Mouse (Mus musculus) limb, embryonic 11.5 days (tissue): ENCODE data around the gene Terb1. TPM values are rescaled to one million over a fixed set of nuclear protein-coding genes. Genes with fewer than 3 reads are reported as not detected.

Experiments used
- ATAC-seq: fragments of 200-750 bp; cut with Nextera tagmentation; 2 replicates; pipeline ENCODE4 v1.8.0; 2017; ENCODE audit warnings: low read depth; ENCODE audit not compliant: insufficient number of reproducible peaks, low FRiP score, low TSS enrichment
- DNase-seq: peaks from one replicate; pipeline ENCODE4 v3.0.0-alpha.2; 2015; ENCODE audit warnings: low spot score
- H3K27ac ChIP-seq: fragments of 300-500 bp; sonication (generic); replicated peaks from 2 replicates; pipeline ENCODE4 v1.5.1; 2014; ENCODE audit warnings: low read depth, mild to moderate bottlenecking, low read length
- H3K27me3 ChIP-seq: fragments of 300-500 bp; sonication (generic); 2 replicates; pipeline ENCODE4 v1.6.1; 2014; ENCODE audit warnings: mild to moderate bottlenecking, low read length, mixed read lengths; ENCODE audit not compliant: control insufficient read depth, insufficient read depth
- H3K36me3 ChIP-seq: fragments of 300-500 bp; sonication (generic); 2 replicates; pipeline ENCODE4 v1.6.1; 2014; ENCODE audit warnings: mild to moderate bottlenecking, low read length, moderate library complexity, mixed read lengths; ENCODE audit not compliant: control insufficient read depth, insufficient read depth
- H3K4me1 ChIP-seq: fragments of 300-500 bp; sonication (generic); 2 replicates; pipeline ENCODE4 v1.6.1; 2014; ENCODE audit warnings: low read length, mixed read lengths; ENCODE audit not compliant: control insufficient read depth, insufficient read depth
- H3K4me2 ChIP-seq: fragments of 300-500 bp; sonication (generic); 2 replicates; pipeline ENCODE4 v1.6.1; 2014; ENCODE audit warnings: low read depth, mild to moderate bottlenecking, moderate library complexity; ENCODE audit not compliant: severe bottlenecking
- H3K4me3 ChIP-seq: fragments of 300-500 bp; sonication (generic); 2 replicates; pipeline ENCODE4 v1.5.1; 2014; ENCODE audit warnings: low read depth, low read length
- H3K9ac ChIP-seq: fragments of 300-500 bp; sonication (generic); 2 replicates; pipeline ENCODE4 v1.6.1; 2014; ENCODE audit warnings: mild to moderate bottlenecking, low read length
- H3K9me3 ChIP-seq: fragments of 300-500 bp; sonication (generic); 2 replicates; pipeline ENCODE4 v1.6.1; 2016; ENCODE audit warnings: low read length; ENCODE audit not compliant: control insufficient read depth
- WGBS: fragments of 180-500 bp; shearing (Covaris S2); extraction: QIAGEN DNeasy Blood & Tissue Kit; methylation state at CpG from one replicate; pipeline ENCODE4 v1.1.7; 2014; 5-methylcytosine and 5-hydroxymethylcytosine counted together
- polyA plus RNA-seq: library from polyadenylated mRNA; unstranded; fragments of >200 nt; fragmentation: Nextera tagmentation; extraction: Ambion mirVana; gene quantifications from 2 replicates; pipeline ENCODE4 v1.2.1, GENCODE M21; 2014

Terb1 gene
- polyA plus RNA-seq, 1 experiment from 2014 or later: 0.24 TPM

DNA sequence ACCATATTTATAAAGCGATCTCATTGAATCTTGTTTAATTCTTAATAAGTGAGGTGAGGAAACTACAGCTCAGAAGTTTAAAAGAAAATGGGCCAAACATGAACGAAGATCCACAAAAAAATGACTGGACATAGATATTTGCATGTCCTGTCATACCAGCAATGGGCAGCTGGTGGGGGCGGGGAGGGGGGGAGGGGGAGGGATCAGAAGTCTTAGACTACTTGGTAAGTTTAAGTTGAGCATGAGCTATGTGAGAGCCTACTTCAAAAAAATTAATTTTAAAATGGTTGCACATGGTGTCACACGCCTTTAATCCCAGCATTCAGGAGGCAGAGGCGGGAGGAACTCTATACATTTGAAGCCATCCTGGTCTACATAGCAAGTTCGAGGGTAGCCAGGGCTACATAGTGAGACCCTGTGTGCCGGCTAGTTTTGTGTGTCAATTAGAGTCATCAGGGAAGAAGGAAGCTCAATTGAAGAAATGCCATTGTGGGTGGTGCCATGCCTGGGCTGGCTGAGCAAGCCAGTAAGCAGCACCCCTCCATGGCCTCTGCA, 66.5 kb downstream of the Terb1 start:
- no peak for DNase-seq
- Histone ChIP-seq H3K27ac (no peak overlapping the region), H3K4me3 (peak overlapping the region; percentile 95), H3K9ac (no peak overlapping the region; the same call in 1 of the 2 replicates), H3K36me3 (peaks cover 11% of the 10 kb centered on the region; the same call in 1 of the 2 replicates), H3K4me1 (peaks cover 9% of the 10 kb centered on the region; the same call in 1 of the 2 replicates), H3K9me3 (no peaks in the 10 kb centered on the region), H3K4me2 (no peak overlapping the region), H3K27me3 (no peaks in the 10 kb centered on the region)
- ATAC-seq: peak; percentile 19; the same call in 1 of the 2 replicates
- WGBS: 62% methylated on average over 7 of the region's 7 CpGs

DNA sequence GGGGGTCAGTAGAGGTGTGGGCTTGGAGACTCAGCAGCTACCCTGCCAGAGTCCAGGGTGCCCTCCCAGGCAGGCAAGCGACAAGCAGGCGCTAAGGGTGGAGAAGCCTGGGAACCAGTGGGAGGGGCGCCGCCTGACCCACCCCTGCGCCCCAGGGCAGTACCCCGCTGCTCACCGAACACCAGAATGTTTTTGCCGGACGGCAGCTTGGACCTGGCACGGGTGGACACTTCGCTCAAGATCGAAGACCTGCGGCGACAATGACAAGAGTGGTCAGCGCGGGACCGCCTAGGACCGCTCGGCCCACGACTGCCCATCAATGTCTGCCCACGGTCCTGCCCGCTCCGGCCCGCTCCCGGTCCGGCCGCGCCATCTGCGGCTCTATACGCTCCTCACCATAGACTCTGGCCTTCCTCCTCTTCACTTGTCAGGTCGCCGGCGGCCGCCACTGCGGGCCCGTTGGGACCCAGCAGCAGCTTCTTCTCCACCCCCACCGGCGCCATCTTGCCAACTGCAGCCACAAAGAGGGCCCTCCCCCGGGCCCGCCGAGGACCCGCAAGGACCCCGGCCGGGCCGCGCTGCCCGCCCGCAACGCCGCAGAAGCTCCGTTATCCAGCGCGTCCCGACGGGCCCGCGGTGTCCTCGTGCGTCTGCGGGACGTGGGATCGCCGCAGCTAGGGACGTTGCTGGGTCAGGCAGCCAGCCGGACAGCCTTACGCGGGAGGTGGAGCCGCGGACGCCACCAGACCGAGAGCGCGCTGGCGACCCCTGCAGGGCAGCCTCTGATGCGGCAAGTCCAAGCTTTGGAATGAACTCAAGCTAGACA, 67.2 kb downstream of the Terb1 start, which contains the start of gene Dync1li2:
Dync1li2 (minus strand) TSS at position 749 of the 826 bp plus-strand sequence.
- Histone ChIP-seq H3K36me3 (peaks cover 15% of the 10 kb centered on the region), H3K4me1 (peaks cover 9% of the 10 kb centered on the region; the same call in 1 of the 2 replicates), H3K9me3 (no peaks in the 10 kb centered on the region), H3K27ac (peak within 1 kb of the TSS; percentile 71; the same call in 1 of the 2 replicates), H3K9ac (peak within 1 kb of the TSS; percentile 94), H3K27me3 (no peaks in the 10 kb centered on the region), H3K4me3 (peak within 1 kb of the TSS; percentile 95), H3K4me2 (peak within 1 kb of the TSS; percentile 89)
- DNase-seq: peak; percentile 97
- ATAC-seq: peak; percentile 89
- WGBS: under 1% methylated on average over 75 of the region's 75 CpGs

GRCm38 (mm10) chr8:104441613-104442012, 68.1 kb downstream of the Terb1 start:
- WGBS: 70% methylated on average over 7 of the region's 7 CpGs
- DNase-seq: peak; percentile 18
- peak overlapping the region; percentile 94 for H3K9ac ChIP-seq
- H3K4me1 ChIP-seq: peaks cover 9% of the 10 kb centered on the region; the same call in 1 of the 2 replicates
- no peaks in the 10 kb centered on the region for H3K9me3 ChIP-seq
- peak overlapping the region; percentile 89 for H3K4me2 ChIP-seq
- no peak for ATAC-seq
- no peaks in the 10 kb centered on the region for H3K27me3 ChIP-seq
- H3K4me3 ChIP-seq: peak overlapping the region; percentile 95
- peaks cover 19% of the 10 kb centered on the region for H3K36me3 ChIP-seq
- H3K27ac ChIP-seq: no peak overlapping the region

DNA sequence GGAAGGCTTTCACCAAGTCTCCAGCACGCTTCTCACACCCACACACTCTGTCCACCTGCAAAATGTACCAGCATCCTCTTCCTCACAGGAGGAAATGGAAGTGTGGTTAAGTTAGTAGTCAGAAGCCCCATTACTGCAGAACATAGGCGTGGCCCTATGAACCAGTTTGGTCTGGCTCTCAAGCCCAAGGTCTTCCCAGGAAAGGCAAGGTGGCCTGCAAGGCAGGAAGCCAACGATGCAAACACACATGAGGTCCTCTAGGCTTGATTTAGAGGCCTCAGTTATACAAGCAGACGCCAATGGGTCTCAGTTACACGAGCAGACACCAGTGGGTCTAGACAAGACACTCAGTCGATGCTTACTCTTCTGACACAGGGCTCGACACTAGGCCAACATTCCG, 70.2 kb downstream of the Terb1 start:
- Histone ChIP-seq H3K9me3 (no peaks in the 10 kb centered on the region), H3K4me1 (peaks cover 9% of the 10 kb centered on the region; the same call in 1 of the 2 replicates), H3K36me3 (peaks cover 34% of the 10 kb centered on the region), H3K4me2 (no peak overlapping the region), H3K9ac (no peak overlapping the region), H3K27me3 (no peaks in the 10 kb centered on the region), H3K27ac (no peak overlapping the region), H3K4me3 (no peak overlapping the region)
- no peak for ATAC-seq
- WGBS: 96% methylated on average over 8 of the region's 8 CpGs
- DNase-seq: no peak

GRCm38 (mm10) chr8:104437494-104438135, 72.1 kb downstream of the Terb1 start:
- WGBS: 92% methylated on average over 13 of the region's 13 CpGs
- ATAC-seq (no peak), DNase-seq (no peak)
- peaks cover 9% of the 10 kb centered on the region; the same call in 1 of the 2 replicates for H3K4me1 ChIP-seq
- H3K36me3 ChIP-seq: peaks cover 45% of the 10 kb centered on the region
- no peaks in the 10 kb centered on the region for H3K27me3 ChIP-seq
- no peaks in the 10 kb centered on the region for H3K9me3 ChIP-seq
- no peak overlapping the region for H3K4me3 ChIP-seq
- no peak overlapping the region for H3K27ac ChIP-seq
- no peak overlapping the region for H3K4me2 ChIP-seq
- H3K9ac ChIP-seq: no peak overlapping the region

DNA sequence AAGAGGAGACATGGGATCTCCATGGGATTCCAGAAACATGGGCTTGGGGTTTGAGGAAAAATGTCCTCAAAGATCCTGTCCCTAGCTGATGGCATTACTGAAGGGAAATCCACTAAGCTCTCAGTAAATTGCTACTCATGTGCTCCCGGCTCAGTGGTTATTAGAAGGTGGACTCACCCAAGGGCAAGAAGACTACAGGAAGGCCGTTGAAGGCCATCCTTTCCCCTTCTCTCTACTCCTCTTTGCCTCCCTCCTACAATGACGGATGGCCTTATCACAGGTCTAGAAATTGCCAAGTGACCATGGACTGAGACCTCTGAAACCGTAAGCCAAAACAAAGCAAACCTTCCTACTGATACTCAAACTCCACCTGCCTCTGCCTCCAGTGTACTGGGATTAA, 73.1 kb downstream of the Terb1 start:
- DNase-seq (no peak), ATAC-seq (no peak)
- H3K9me3 ChIP-seq: no peaks in the 10 kb centered on the region
- peaks cover 52% of the 10 kb centered on the region for H3K36me3 ChIP-seq
- no peak overlapping the region for H3K4me2 ChIP-seq
- H3K4me3 ChIP-seq: no peak overlapping the region
- no peaks in the 10 kb centered on the region for H3K27me3 ChIP-seq
- no peak overlapping the region for H3K9ac ChIP-seq
- WGBS: 96% methylated on average over 4 of the region's 4 CpGs
- H3K4me1 ChIP-seq: peaks cover 6% of the 10 kb centered on the region; the same call in 1 of the 2 replicates
- no peak overlapping the region for H3K27ac ChIP-seq

GRCm38 (mm10) chr8:104436038-104436437, 73.7 kb downstream of the Terb1 start:
- no peak for DNase-seq
- no peaks in the 10 kb centered on the region for H3K9me3 ChIP-seq

DNA sequence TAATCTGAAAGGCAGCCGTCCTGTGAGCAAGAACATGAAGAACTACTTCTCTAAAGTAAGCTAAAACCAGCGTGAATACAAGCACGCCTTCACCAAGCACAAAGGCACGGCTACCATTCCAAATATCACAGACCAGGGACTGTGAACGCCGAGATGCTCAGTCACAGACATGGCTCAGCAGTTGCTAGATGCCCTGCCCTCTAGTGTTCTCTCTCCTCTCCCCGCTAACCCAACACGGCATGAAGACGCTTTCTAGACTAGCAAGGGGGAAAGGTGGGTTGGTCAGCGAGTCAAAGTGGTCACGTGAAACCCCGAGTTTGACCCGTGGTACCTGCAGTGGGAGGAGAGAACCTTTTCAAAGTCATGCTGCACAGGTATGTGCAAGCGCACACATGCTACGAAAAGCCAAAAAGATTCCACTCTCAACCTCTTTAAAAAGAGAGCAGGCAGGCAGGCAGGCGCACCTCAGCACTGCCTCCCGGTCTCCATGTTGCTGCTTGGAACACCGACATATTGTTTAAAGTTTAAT, 74.8 kb downstream of the Terb1 start:
- Histone ChIP-seq H3K4me2 (no peak overlapping the region), H3K9me3 (no peaks in the 10 kb centered on the region), H3K27me3 (no peaks in the 10 kb centered on the region), H3K4me1 (no peaks in the 10 kb centered on the region), H3K9ac (no peak overlapping the region), H3K27ac (no peak overlapping the region), H3K4me3 (no peak overlapping the region), H3K36me3 (peaks cover 60% of the 10 kb centered on the region)
- no peak for ATAC-seq
- 88% methylated on average over 18 of the region's 18 CpGs for WGBS
- DNase-seq: no peak

More at GRCm38 (mm10) chr8:104436038-104436437, 73.7 kb downstream of the Terb1 start:
- Histone ChIP-seq H3K9ac (no peak overlapping the region), H3K27me3 (no peaks in the 10 kb centered on the region), H3K4me2 (no peak overlapping the region), H3K4me3 (no peak overlapping the region), H3K36me3 (peaks cover 54% of the 10 kb centered on the region), H3K27ac (no peak overlapping the region), H3K4me1 (0 out of 2 replicates have a peak, but pooled peaks cover under 1% of the 10 kb centered on the region)
- no peak for ATAC-seq
- WGBS: 97% methylated on average over 12 of the region's 12 CpGs
